Mouse (Mus musculus) Patski (cell line): ENCODE results near the gene Dis3l2. TPM values are rescaled to one million over a fixed set of nuclear protein-coding genes. Genes with fewer than 3 reads are reported as not detected.

Experiments
- ATAC-seq: fragments of 100-300 bp; one replicate; pipeline ENCODE4 v1.8.0; 2021
- CTCF ChIA-PET: fragments of 350-600 bp; sonication (Branson Sonifier 250); formaldehyde crosslinking; loops from one replicate; lab custom pipeline; 2022; ENCODE audit warnings: inconsistent platforms; lab: Charles Lee
- POLR2A ChIA-PET: fragments of 350-600 bp; sonication (Branson Sonifier 250); formaldehyde crosslinking; loops from one replicate; lab custom pipeline; 2022; ENCODE audit warnings: antibody characterized with exemption, inconsistent platforms; lab: Charles Lee
- DNase-seq: peaks from one replicate; pipeline ENCODE4 v3.0.0-alpha.2; 2011; ENCODE audit warnings: low read depth, low spot score
- H3K27me3 ChIP-seq: fragments of 371-371 bp; one replicate; pipeline ENCODE4 v1.5.1; 2021
- CTCF ChIP-seq: fragments of 100-300 bp; IDR thresholded peaks from one replicate; pipeline ENCODE4 v1.5.1; 2021
- in situ Hi-C: fragments of 300-500 bp; cut with MboI; formaldehyde crosslinking; loops from 3 replicates; pipeline ENCODE4 v1.11.1; 2018; ENCODE audit warnings: low pct_unique_long_range_greater_than_20kb, mixed read lengths
- polyA plus RNA-seq: library from polyadenylated mRNA; unstranded; gene quantifications from one replicate; pipeline ENCODE4 v1.2.3, GENCODE M21; 2021

Gene Dis3l2
- polyA plus RNA-seq, 1 experiment from 2014 or later = 15.2 TPM

DNA sequence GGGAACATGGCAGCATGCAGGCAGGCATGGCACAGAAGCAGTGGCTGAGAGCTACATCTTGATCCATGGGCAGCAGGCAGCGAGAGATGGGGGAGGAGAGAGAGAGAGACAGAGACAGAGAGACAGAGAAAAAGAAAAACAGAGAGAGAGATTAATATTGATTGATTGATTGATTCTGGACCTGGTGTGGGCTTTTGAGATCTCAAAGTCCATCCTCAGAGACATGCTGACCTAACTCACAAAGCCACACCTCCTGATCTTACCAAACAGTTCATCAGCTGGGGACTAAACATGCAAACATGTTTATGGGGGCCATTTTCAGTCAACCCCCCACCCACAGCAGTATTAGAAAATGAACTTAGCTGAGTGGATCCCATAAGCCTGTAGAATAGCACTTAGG, 321.4 kb downstream of the Dis3l2 start:
- DNase-seq (no peak), ATAC-seq (no peak)
- in situ Hi-C loops = no loop called here
- H3K27me3 ChIP-seq = no peaks in the 10 kb centered on the region
- POLR2A ChIA-PET = interaction anchor here (0.7 kb wide), 1 partner anchor 9 kb away, joined by 3 read pairs; no protein-coding TSS in a partner anchor
- no peak for TF ChIP-seq CTCF
- CTCF ChIA-PET = interaction anchor here (0.6 to 1.4 kb wide), 3 partner anchors 11 to 19 kb away, joined by 3 to 4 read pairs (median 3); no protein-coding TSS in a partner anchor

DNA sequence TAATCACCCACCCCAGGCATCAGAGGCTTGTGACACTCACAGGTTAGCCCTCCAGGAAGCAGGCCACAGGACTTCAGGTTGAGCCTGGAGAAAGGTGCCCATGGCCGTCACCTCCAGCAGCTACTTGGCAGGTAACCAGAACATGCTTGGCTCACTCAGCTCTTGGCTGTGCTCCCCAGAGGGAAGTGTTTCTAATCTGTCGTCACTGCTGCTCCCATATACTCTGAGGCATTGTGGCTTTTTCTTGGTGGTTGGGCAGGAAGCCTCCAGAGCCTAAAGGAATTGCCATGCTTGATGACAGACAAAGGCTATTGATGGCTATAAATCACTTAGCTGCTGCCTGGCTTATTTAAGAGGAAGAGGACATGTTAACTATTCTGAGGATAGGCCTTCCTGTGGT, 325.2 kb downstream of the Dis3l2 start:
- ChIA-PET POLR2A (interaction anchor here (1.0 to 1.2 kb wide), 2 partner anchors 9 to 25 kb away, joined by 3 read pairs; no protein-coding TSS in a partner anchor), CTCF (interaction anchor here (1.1 kb wide), 1 partner anchor 34 kb away, joined by 3 read pairs; no protein-coding TSS in a partner anchor)
- TF ChIP-seq CTCF = no peak
- in situ Hi-C loops = no loop called here
- ATAC-seq = peak; percentile 75
- H3K27me3 ChIP-seq = no peaks in the 10 kb centered on the region
- peak; percentile 88 for DNase-seq

DNA sequence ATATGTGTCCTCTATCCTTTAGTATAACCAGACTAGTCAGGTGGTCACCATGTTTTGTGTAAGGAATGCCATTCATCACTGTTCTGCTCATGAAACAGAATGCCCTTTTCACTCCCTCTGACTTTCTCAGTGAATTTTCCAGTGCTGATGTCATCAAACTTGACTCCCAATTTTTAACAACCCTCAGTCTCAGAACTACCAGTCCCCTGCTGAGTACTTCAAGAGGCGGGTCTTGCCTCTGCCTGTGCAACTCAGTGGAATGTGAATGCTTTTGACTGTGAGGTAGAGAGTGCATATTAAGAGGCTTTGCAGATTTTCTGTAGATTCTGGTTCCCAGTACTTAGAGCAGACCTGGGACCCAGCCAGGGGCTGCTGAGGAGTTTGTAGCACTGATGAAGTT, 327.0 kb downstream of the Dis3l2 start:
- in situ Hi-C loops = no loop called here
- CTCF ChIA-PET = interaction anchor here (1.6 kb wide), 1 partner anchor 8 kb away, joined by 4 read pairs; no protein-coding TSS in a partner anchor
- DNase-seq (peak; percentile 42), ATAC-seq (peak; percentile 52)
- no peaks in the 10 kb centered on the region for H3K27me3 ChIP-seq
- TF ChIP-seq CTCF = no peak
- POLR2A ChIA-PET = no interaction called here

DNA sequence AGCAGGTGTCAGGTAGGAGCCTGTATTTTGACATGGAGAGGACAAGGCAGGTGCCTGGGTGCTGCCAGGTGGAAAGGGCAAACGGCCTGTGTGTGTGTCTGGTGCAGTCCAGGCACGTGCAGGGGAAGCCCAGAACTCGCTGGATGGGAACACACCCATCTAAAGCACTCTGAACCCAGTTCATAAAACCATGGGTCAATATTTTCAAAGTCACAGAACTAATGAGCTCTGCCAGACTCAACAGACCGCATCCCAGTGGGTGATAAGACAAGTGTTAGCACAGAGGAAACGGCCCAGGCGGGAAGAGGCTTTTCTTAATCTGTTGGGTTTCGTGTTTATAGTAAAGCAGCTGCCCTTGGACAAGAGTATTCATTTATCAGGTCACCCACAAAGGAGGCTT, 328.9 kb downstream of the Dis3l2 start:
- in situ Hi-C loops = no loop called here
- CTCF ChIA-PET = interaction anchor here (1.7 to 2.7 kb wide), 2 partner anchors 10 to 363 kb away, joined by 5 to 12 read pairs; no protein-coding TSS in a partner anchor

DNA sequence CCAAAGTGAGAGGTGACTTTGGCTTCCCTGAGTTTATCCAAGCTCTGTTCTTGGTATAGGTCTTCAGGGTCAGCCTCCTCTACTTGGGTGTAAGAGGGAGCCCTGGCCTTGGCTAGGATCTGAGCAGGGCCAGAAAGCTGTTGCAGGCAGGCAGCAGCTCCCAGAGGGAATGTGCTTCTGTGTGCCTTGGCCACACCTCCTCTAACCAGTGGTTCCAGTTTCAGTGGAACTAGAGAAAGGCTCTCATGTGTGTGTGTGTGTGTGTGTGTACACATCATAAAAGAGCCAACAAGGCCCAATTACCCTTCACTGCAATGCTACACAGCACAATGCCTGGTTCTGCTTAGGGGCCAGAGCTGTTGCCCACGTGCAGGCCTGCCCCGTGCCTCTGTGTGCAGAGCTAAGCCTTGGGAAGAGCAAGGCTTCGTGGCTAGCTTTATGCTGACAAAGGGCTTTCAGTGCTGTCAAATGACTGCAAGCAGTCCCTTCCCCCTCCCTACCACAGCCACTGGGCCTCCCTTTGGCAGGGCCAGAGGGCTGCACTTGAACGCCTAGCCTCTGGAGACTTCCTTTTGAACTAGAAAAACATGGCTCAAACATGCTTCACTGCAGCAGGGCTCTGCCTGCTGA, 332.0 kb downstream of the Dis3l2 start:
- POLR2A ChIA-PET = interaction anchor here (0.6 to 1.6 kb wide), 2 partner anchors 25 to 686 kb away, joined by 3 to 4 read pairs; no protein-coding TSS in a partner anchor
- no peaks in the 10 kb centered on the region for H3K27me3 ChIP-seq
- no peak for ATAC-seq
- CTCF ChIA-PET = interaction anchor here (0.9 to 1.3 kb wide), 2 partner anchors 257 to 366 kb away, joined by 3 read pairs; no protein-coding TSS in a partner anchor
- DNase-seq = no peak
- in situ Hi-C loops = loop anchor here (5.0 kb wide), 1 partner anchor 33 kb away; no protein-coding TSS in a partner anchor
- TF ChIP-seq CTCF = no peak

More for the DNA sequence above, 328.9 kb downstream of the Dis3l2 start:
- ATAC-seq = no peak
- H3K27me3 ChIP-seq = no peaks in the 10 kb centered on the region
- no peak for DNase-seq
- POLR2A ChIA-PET = no interaction called here
- TF ChIP-seq CTCF = no peak

DNA sequence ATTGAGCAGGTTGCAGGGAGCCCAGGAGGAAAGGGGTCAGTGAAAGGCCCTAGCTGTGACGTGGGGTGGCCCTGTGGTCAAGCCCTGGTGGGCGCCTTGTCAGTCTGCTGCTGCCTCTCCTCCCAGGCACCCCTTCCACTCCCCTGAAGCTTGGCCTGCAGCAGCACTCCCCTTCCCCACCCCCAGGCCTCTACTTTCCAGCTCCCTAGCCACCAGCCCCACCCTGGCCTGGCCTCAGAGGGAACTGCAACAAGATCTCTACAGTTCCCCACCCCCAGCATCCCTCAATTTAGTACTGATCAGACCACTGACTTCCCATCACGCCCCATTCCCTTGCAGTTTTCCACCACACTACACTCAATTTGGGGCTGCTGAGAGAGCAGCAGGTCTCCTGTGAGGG, 332.7 kb downstream of the Dis3l2 start:
- in situ Hi-C loops = loop anchor here (5.0 kb wide), 1 partner anchor 34 kb away; no protein-coding TSS in a partner anchor
- no peak for ATAC-seq
- ChIA-PET POLR2A (interaction anchor here (1.6 kb wide), 1 partner anchor 25 kb away, joined by 3 read pairs; no protein-coding TSS in a partner anchor), CTCF (no interaction called here)
- no peak for DNase-seq
- no peaks in the 10 kb centered on the region for H3K27me3 ChIP-seq
- no peak for TF ChIP-seq CTCF

DNA sequence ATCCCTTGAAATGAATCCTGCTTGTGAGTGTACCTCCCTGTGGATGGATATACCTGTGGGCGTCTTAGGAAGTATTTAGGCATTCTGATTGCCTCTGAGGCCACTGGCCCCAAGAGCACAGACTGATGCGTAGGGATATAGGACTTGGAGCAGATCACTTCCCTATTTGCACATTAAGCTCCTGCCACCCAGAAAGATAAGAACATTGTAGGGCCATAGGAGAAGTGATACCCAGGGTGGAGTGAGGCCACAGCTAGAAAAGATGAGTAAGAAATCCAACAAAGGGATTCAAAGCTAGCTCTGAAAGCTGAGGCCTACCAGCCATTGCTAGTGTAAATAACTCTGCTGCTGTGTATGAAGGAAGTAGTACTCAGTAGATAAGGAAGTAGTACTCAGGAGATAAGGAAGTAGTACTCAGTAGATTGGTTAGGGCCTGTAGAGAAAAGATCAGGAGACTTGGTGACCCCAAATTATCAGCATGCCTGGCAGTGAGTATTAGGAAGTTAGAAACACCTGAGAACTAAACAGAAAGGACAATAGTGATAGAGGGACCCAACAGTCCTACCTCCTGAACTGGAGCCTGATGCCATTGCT, 335.0 kb downstream of the Dis3l2 start:
- DNase-seq (no peak), ATAC-seq (no peak)
- no peak for TF ChIP-seq CTCF
- in situ Hi-C loops = loop anchor here (5.0 kb wide), 1 partner anchor 36 kb away; no protein-coding TSS in a partner anchor
- H3K27me3 ChIP-seq = no peaks in the 10 kb centered on the region
- CTCF ChIA-PET = interaction anchor here (1.0 to 1.2 kb wide), 2 partner anchors 9 to 179 kb away, joined by 3 to 4 read pairs; no protein-coding TSS in a partner anchor
- POLR2A ChIA-PET = interaction anchor here (1.3 kb wide), 1 partner anchor 10 kb away, joined by 3 read pairs; no protein-coding TSS in a partner anchor

DNA sequence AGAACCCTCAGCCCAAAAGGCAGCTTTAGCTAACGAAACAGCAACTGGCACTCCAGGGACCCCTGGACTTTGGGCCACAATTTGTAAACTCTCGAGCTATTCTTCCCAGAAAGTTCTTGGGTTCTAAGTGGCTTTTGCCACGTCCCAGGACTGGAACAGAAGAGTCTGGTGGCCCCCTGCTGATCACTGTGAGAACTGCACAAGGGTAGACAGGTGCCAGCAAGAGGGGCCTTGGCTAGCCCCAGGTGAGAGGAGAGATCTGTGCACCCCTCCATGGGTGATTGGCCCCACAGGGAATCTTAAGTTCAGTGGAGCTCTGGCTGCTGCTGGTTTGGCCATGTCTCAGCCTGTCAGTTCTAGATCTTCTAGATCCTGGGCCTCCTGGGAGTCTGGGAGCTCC, 337.5 kb downstream of the Dis3l2 start:
- TF ChIP-seq CTCF = no peak
- no peak for ATAC-seq
- H3K27me3 ChIP-seq = no peaks in the 10 kb centered on the region
- CTCF ChIA-PET = interaction anchor here (0.6 to 4.7 kb wide), 44 partner anchors 8 to 443 kb away, joined by 3 to 23 read pairs (median 4); partner anchors contain the start of gene Nppc
- no peak for DNase-seq
- POLR2A ChIA-PET = interaction anchor here (1.3 kb wide), 1 partner anchor 390 kb away, joined by 3 read pairs; no protein-coding TSS in a partner anchor
- in situ Hi-C loops = loop anchor here (5.0 kb wide), 3 partner anchors 146 to 424 kb away; no protein-coding TSS in a partner anchor

DNA sequence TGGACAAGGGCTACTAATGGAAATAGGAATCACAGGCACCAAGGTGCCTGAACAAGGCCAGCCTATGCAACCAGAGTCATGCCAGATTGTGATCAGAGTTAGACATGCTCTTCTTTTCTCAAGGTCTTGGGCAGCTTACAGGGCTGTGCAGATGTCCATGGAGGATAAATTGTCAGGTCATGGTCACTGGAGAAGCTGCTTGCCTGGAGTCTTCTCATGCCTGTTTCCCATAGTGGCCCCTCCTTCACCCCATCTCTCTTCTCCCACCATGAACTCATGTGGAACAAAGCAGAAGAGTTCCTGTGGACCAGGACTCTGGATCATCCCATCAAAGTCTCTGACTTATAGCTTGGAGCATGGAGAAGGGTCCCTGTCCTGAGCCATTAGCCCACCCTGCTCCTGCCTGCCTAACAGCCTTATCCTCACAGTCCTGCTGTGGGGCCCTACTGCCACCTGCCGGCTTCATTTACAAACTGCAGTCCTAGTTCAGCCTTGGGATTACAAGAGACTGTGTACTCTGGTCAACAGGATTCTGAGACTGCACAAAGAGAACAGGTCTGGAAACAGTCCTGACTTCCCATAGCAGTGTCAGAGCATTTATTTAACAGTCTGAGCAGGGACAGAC, 338.3 kb downstream of the Dis3l2 start:
- TF ChIP-seq CTCF = no peak
- no peak for DNase-seq
- in situ Hi-C loops = loop anchor here (5.0 kb wide), 3 partner anchors 145 to 425 kb away; no protein-coding TSS in a partner anchor
- no peak for ATAC-seq
- H3K27me3 ChIP-seq = no peaks in the 10 kb centered on the region
- ChIA-PET CTCF (interaction anchor here (0.6 to 4.7 kb wide), 27 partner anchors 9 to 444 kb away, joined by 3 to 23 read pairs (median 4); partner anchors contain the start of gene Nppc), POLR2A (no interaction called here)

DNA sequence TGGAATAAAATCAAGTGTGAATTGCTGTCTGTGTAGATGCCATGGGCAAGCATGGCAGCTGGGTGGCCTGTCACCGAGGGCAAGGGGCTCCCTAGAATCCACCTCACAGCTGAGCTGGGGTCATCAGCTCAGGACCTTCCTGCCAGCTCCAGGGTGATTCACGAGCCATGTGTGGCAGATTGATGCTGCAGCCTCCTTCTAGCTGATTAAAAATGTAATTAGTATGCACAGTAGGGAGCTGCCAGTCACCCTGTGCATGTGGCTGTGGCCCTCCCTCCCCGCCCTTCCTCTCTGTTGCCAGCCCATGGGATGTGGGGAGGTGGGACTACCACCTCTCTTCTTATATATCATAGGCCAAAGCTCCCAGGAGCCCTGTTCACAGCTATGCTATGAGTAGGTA, 346.5 kb downstream of the Dis3l2 start:
- in situ Hi-C loops = no loop called here
- POLR2A ChIA-PET = no interaction called here
- no peak for TF ChIP-seq CTCF
- DNase-seq = no peak
- CTCF ChIA-PET = no interaction called here
- ATAC-seq = no peak
- H3K27me3 ChIP-seq = no peaks in the 10 kb centered on the region
